Mouse (Mus musculus) kidney, postnatal 25 days (tissue): ENCODE results near the gene Dclk1.
"Not testable (repeated sequence)": the region's sequence is repeated elsewhere in the genome, so short reads cannot be mapped to it uniquely, and the experiment has no call there.

Source experiments
- DNase-seq, 2 experiments: peaks; one replicate each; pipeline ENCODE4 v3.0.0; 2021; ENCODE audit warnings: mixed read lengths in 2 of 2

Gene Dclk1

GRCm38 (mm10) chr3:55241730-55242421 lies at the start of gene Dclk1:
Gene Dclk1, plus strand, starts transcription at chr3:55242364.
- no peak for DNase-seq

GRCm38 (mm10) chr3:55193351-55193750 lies 48.8 kb upstream of the Dclk1 start:
- DNase-seq, result no peak

GRCm38 (mm10) chr3:55194792-55195191 lies 47.4 kb upstream of the Dclk1 start:
- no peak for DNase-seq

- no peak for DNase-seq
These were observed 46.4 kb upstream of the Dclk1 start for GRCm38 (mm10) chr3:55195581-55196327.

DNA sequence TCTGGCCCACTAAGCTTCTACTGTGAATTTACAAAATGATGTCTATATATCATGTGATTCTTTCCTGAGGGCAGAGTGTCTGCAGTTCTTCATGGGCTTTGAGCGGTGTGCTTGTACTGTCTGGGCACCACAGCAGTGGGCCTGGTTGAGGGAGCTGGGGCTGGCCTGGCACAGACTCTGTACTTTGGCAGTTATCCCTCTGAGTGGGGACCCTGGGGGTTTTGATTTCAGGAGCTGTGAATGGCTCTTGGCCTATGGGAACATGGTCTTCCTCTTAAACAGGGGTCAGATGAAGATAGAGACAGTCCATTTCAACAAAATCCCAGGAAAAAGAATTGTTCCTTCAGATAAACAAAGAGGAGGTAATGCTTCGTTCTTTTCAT lies 45.8 kb upstream of the Dclk1 start:
- no peak for DNase-seq

DNA sequence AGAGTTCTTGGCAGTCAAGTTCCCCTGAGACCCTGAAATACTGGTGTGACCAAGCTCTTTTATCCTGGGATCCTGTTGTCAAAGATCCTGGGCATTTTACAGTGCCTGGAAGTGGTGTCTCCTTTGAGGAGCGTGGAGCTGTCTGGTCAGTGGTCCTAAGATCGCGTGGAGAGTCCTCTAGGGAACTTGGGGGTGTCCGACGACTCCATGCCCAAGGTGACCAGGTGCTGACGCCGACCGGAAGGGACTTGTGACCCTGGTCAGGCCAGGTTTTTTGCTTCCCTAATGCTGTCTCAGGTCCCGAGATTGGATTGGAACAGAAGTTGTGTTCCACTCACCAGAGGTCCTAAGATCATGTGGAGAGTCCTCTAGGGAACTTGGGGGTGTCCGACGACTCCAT lies 38.5 kb upstream of the Dclk1 start:
- DNase-seq, result not testable (repeated sequence)

DNA sequence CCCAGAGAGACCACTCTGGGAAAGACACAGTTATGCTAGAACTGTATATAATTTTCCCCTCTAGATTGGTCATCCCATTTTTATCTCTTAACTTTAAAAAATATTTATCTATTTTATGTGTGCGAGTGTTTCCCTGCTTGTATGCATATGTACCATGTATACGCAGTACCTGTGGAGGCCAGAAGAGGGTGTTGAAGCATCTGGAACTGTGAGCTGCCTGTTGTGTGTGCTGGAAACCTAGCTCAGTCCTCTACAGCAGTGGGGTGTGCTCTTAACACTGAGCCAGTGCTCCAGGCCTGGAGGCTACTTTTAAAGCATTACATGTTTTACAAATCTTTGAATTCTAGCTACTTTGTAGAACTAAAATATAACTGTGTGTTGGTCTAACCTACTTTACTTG lies 35.8 kb upstream of the Dclk1 start:
- no peak for DNase-seq

DNA sequence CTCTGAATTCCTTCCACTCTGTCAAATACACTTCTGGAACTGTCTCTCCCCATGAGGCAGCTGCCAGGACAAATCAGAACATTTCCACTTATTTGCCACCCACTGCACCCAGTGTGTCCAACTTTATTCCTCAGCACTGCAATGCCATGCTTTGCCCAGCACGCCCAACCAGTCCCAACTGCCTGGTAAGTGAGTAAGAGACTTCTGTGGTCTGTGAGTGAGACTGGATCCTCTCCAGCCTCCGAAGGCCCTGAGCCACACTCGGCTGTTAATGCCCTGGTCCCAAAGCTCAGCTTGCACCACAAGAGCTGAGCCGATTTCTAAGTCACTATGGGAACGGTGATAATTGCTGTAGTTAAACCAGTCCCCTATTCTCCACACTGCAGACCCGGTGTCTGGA lies 34.5 kb upstream of the Dclk1 start:
- no peak for DNase-seq

DNA sequence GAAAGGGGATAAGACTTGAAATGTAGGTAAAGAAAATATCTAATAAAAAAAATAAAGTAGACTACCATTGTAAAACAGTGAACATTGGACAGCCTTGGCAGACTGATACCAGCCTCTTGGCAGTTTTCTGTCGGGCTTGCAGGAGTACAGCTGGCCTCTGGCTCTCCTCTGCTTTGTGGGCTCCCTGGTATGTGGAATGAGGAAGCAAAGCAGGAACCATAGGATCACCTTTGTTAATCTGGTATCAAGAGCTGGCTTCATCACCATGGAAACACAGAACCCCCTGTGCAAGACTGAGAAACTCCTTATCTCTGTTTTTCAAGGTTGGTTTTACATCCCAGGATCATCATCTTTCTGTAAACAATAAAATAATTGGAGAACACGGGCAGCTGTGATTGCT lies 29.9 kb upstream of the Dclk1 start:
- no peak for DNase-seq

- no peak for DNase-seq
These were observed 28.4 kb upstream of the Dclk1 start for GRCm38 (mm10) chr3:55213785-55214184.

- DNase-seq, result no peak
These were observed 27.8 kb upstream of the Dclk1 start for GRCm38 (mm10) chr3:55214413-55214812.

GRCm38 (mm10) chr3:55222502-55222901 lies 19.7 kb upstream of the Dclk1 start:
- no peak for DNase-seq

DNA sequence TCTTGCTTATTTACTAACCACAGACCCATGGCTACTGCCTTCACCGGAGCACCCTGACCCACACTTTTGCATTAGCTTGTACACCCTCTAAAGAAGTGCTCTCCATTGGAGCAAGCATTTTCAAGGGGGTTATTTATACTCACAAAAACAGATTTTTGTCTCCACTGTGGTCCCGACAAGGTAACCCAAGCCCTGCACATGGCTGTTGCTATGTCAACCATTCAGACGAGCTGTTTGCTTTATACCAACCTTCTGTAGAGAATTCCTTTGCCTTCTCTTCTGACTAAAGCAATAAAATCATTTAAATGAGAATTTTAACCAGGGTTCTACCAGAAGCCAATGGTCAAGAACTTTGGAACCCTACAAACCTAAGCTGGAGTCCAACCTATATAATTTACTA lies 18.3 kb upstream of the Dclk1 start:
- DNase-seq, result no peak

- peak in 1 of 2 experiments; percentile 11 for DNase-seq
These were observed 15.5 kb upstream of the Dclk1 start for GRCm38 (mm10) chr3:55226501-55227213.

DNA sequence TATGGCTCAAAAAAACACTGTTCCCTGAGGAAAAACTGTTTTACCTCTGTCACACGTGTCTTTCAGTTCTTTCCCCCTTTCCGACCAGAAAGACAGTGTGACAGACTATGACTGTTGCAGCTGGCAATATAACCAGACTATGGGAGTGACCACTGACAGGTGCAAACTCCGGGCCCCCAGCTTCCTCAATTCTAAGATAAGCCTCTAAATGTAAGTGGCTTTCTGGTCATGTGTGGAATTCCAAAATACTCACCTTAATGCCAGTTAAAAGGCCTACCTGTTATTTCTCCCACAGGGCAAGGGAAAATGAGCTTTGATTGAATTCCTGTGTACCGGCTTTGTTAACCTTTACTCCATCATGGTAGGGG lies 15.0 kb upstream of the Dclk1 start:
- DNase-seq, result no peak

DNA sequence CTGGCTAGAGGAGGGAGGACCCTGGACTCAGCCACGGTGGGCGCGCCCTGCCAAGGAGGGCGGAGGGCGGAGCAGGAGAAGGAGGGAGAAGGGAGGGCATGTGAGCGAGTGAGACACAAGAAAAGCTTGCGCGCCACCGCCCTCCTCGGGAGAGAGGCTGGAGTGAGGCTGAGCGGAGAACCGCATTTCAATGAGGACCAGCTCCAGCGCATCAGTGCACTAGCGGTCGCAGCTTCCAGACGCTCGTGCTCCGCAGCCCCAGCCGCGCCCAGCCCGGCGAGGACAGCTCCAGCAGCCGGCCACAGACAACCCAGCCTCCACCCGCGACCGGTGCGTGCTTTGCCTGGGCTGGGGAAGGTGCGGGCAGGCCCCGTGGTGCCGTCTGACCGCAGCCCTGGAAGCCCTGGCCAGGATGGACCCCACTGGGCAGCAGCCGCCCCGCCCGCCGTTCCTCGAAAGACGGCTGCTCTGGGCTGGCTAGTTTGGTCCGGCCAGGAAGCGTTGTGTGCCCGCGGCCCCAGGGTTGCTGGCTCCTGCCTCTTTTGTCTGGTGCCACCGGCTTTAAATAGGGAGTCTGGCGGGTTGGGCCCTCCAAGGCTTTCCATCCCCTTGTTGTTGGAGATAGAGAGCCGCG lies 375 bp downstream of the Dclk1 start:
- DNase-seq, result peak; percentile 21 to 49

DNA sequence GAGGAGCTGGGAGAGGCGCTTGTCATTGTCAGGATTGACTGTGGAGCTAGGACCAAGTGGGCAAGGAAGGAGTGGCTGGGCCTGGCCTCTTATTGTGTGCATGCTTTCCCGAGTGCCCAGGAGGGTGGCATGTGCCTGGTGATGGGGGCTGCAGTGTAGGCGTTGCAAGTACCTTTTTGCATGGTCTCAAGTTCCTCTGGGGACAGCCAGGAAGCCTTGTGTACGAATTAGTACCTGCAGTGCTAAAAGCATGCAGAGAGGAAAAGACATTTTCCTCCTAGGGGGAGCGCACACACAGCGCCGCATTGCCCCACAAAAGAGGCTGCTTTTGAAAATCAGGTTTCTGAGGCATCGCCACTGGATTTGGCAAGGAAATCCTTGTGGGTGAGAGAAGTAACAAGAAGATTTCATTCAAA lies 900 bp downstream of the Dclk1 start:
- DNase-seq, result no peak

- DNase-seq, result no peak
These were observed 1.9 kb downstream of the Dclk1 start for GRCm38 (mm10) chr3:55244087-55244486.

GRCm38 (mm10) chr3:55246618-55247272 lies 4.6 kb downstream of the Dclk1 start:
- DNase-seq, result no peak

DNA sequence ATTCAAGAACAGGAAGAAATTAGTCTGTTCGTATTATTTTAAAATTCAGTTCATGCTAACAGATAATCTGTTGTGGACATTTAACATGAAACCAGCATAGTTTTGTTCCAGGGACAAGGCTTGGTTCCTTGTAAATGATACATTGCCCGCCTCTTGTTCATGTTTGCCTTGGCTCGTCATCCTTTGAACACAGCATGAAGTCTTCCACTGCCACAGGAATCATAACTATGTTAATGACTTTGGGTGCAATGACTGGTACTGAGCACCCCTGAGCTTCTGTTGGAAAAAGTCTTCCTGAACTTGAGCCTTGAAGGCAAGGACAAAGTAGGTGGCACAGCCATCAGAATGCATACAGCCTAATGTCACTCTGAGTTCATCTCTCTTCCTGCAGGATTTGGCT lies 5.9 kb downstream of the Dclk1 start:
- DNase-seq, result no peak

GRCm38 (mm10) chr3:55248508-55248907 lies 6.3 kb downstream of the Dclk1 start:
- DNase-seq, result peak; percentile 10 to 39

DNA sequence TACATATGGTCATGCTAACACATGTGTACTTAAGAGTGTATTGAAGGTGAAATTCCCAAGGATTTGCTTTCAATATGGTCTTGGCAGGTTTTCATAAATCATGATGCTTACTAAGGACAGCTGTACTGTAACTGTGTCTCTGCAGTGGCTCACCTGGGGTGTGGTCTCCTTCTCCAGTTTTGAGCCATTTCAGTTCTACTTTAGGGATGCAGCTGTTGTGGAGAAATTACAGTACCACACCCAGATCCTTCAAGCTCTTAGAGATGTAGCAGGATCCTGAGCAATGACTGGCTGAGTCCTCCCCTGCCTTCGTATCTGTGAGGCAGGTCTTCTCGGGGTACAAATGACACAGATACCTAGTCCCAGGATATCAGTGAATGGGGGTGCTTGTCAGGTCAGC lies 8.5 kb downstream of the Dclk1 start:
- DNase-seq, result no peak

DNA sequence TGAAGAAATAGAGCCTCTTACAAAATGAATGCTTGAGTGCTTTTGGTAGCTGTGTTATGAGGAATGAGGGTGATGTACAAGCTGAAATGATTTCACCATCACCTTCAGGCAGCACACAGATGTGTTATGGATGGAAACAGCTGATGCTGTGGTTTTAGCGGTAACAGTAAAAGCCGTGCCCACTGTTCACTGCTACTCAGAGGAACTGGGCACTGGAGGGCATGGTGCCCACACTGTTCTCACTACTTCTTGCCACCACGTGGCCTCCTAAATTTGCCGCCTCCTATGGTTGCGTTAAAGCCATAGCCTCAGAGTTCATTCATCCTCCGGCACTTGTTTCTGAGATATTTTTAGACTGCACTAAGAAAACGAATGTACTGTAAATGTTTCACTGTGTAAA lies 18.0 kb downstream of the Dclk1 start:
- DNase-seq, result no peak
